Mouse (Mus musculus) spleen, postnatal 10 days (tissue): ENCODE data around the gene S100pbp.
A peak's percentile ranks its signal among the peaks of the same experiment; 100 is the strongest.

Experiments
- DNase-seq, 2 experiments: peaks; one replicate each; pipeline ENCODE4 v3.0.0; 2021 to 2022; ENCODE audit warnings: low spot score in 2 of 2

Gene S100pbp

GRCm38 (mm10) chr4:129221097-129222010, 31.8 kb upstream of the S100pbp start:
- no peak for DNase-seq

GRCm38 (mm10) chr4:129220376-129221089, 31.0 kb upstream of the S100pbp start:
- no peak for DNase-seq

- DNase-seq = no peak
Measured at GRCm38 (mm10) chr4:129219198-129219597, 29.7 kb upstream of the S100pbp start.

- DNase-seq = no peak
Measured at GRCm38 (mm10) chr4:129218569-129219175, 29.1 kb upstream of the S100pbp start.

- DNase-seq = peak in 1 of 2 experiments; percentile 42
Measured at GRCm38 (mm10) chr4:129212486-129212885, 23.0 kb upstream of the S100pbp start.

- no peak for DNase-seq
Measured at GRCm38 (mm10) chr4:129211461-129211860, 21.9 kb upstream of the S100pbp start.

- no peak for DNase-seq
Measured at GRCm38 (mm10) chr4:129209504-129209903, 20.0 kb upstream of the S100pbp start.

GRCm38 (mm10) chr4:129206792-129207191, 17.3 kb upstream of the S100pbp start:
- no peak for DNase-seq

GRCm38 (mm10) chr4:129204655-129205054, 15.1 kb upstream of the S100pbp start:
- DNase-seq = no peak

- no peak for DNase-seq
Measured at GRCm38 (mm10) chr4:129197514-129197913, 8.0 kb upstream of the S100pbp start.

- no peak for DNase-seq
Measured at GRCm38 (mm10) chr4:129194280-129194679, 4.8 kb upstream of the S100pbp start.

GRCm38 (mm10) chr4:129191691-129192090, 2.2 kb upstream of the S100pbp start:
- no peak for DNase-seq

GRCm38 (mm10) chr4:129190538-129190937, 1.0 kb upstream of the S100pbp start:
- DNase-seq = peak; percentile 31 to 39

GRCm38 (mm10) chr4:129188803-129189541, 555 bp downstream of the S100pbp start:
- peak; percentile 58 to 62 for DNase-seq

GRCm38 (mm10) chr4:129188041-129188659, 1.4 kb downstream of the S100pbp start:
- DNase-seq = no peak

- no peak for DNase-seq
Measured at GRCm38 (mm10) chr4:129179560-129179959, 10.0 kb downstream of the S100pbp start.

GRCm38 (mm10) chr4:129172529-129172928, 17.0 kb downstream of the S100pbp start:
- no peak for DNase-seq

- DNase-seq = no peak
Measured at GRCm38 (mm10) chr4:129161581-129162255, 27.8 kb downstream of the S100pbp start.

- no peak for DNase-seq
Measured at GRCm38 (mm10) chr4:129161076-129161475, 28.5 kb downstream of the S100pbp start.

GRCm38 (mm10) chr4:129158549-129158948, 31.0 kb downstream of the S100pbp start:
- DNase-seq = no peak

- no peak for DNase-seq
Measured at GRCm38 (mm10) chr4:129157541-129157940, 32.0 kb downstream of the S100pbp start.
